Mouse (Mus musculus): ENCODE results near the gene Gopc. TPM values are rescaled to one million over a fixed set of nuclear protein-coding genes. Genes with fewer than 3 reads are reported as not detected.
"Not testable (repeated sequence)": the region's sequence is repeated elsewhere in the genome, so short reads cannot be mapped to it uniquely, and the experiment has no call there.

Gopc gene
- total RNA-seq, 2 experiments from 2014 or later: 40.7 to 41.3 TPM

DNA sequence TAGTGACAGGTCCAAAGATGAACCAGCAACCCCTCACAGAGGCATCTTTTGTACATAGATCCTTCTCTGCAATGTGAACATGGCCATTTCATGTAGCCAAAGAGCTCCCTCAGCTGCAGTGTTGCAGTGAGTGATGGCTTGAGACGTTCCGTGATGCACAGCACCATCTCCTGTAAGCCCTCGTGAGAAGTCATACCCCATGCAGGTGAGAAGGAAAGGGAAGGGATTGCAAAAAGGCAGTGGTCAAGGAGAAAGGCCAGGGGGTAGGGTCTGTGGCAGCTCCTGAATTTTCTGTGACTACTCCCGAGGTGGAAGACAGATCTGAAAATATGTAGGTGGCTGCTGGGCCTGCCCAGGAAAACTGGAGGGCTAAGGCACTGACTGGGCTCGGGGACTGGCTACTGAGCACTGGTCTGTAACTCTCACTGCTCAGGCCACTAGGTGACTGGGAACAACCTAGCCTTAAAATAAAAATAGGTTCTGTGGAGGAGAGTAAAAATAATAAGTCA is 7.1 kb upstream of the Gopc start, which contains the start of gene Nepn:
Gene Nepn (plus strand): TSS at position 51 of the 509 bp plus-strand sequence.
- DNase-seq (ENCODE audit: low spot score in 2 of 2): no peak

DNA sequence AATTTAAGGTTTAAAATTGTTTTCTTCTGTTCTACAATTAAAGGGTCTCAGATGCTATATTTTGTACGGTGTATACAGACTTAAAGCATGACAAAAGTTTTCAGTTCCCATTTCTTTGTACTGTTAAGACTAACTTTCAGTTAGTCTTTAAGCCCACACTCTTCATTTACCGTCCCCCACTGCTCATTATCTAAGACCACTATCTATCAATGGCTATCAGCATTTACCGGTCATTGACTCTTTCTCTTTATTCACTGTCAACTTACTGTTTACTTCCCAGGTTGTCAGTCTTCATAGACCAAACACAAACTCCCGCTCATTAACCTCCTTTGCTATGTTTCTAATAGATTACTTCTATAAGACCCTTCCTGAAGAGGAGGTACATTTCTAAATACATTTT is 5.3 kb upstream of the Gopc start:
- no peak for DNase-seq (ENCODE audit: low spot score in 2 of 2)

DNA sequence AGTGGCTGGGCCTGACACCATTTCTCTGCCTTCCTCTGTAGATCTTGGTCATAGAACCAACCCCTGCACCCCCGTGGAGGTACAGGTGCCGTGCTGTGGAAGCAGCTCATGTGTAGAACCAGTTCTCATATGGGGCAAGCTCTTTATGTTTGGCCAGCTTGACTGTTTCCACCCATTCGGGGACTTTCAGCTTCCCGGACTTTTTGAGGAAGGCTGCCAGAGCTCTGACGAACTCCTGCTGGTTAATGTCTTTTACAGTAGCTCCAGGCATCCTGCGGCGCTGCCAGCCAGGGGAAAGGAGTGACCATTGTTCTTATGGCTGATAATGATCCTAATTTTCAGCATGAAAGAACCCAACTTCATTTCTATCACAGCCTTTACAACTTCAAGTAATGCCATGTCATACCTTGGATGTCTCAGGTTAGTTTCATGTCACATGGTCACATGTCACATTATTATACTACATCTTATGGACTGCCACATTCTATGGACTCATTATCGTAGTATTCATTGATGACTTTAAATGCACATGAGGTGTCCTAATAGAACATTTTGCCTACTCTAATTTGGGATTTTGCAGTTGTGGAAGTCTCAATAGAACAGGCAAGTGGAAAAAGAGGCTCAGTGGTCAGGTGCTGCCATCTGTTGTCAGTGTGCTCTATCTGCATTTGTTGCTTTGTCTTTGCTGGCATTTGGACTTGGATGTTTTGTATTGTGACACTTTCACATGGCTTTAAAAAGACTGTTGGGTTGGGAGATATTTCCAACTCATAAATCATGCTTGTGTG is 3.1 kb upstream of the Gopc start:
- DNase-seq (ENCODE audit: low spot score in 2 of 2): peak; percentile 52 to 64

DNA sequence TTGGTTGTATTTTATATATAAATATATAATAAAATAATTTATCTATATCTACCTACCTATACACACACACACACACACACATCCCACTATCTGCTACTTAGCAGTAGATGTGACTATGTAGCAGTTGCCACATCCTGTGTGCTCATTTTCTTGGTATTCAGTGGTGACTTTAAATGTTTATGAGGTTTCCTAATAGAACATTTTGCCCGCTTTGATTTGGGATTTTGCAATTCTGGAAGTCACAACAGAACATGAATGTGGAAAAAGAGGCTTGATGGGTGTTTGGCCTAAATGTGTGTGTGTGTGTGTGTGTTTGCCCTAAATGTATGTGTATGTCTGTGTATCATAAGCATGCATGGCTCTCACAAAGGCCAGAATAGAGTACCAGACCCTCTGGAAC is 1.6 kb upstream of the Gopc start:
- DNase-seq (ENCODE audit: low spot score in 2 of 2): no peak

DNA sequence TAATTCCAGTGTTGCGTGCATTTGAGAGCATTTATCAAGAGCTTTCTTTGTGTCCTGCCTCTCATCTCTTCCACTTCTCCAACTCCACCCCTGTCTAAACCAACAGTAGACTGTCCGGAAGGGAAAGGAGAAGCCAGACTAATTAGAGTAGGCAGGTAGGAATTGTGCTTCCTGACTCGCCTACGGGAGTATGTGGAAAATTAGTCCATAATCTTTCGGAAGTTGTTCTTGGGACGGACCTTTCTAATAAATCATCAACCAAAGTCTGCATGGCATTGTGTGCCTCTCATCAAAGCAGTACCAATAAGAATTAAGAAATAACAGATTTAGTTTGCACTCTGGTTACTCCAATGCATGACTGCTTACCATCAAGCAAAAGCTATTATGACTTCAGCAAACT is 1.1 kb upstream of the Gopc start:
- DNase-seq (ENCODE audit: low spot score in 2 of 2): no peak

DNA sequence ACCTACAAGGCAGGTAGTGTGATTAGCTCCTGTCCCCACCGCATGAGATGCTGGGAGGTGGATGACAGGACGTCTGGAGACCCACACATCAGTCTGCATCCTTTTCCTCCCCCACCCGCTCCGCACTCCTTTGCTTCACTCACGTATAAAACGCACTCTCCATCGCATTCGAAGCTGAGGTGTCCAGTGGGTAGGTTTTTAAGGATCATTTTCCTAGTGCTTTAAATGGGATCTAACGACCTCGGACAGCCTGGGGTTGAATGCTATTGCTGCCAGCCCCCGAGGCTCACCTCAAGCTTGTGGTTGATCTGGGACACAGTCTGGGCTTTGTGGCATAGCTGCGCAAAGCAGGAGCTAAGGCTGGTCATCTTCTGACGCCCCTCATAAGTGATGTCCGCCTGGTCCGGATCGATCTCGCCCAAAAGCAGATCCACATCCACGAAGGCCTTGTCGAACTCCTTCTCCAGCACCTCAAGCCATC is 563 bp downstream of the Gopc start:
- peak; percentile 28 to 47 for DNase-seq (ENCODE audit: low spot score in 2 of 2)

DNA sequence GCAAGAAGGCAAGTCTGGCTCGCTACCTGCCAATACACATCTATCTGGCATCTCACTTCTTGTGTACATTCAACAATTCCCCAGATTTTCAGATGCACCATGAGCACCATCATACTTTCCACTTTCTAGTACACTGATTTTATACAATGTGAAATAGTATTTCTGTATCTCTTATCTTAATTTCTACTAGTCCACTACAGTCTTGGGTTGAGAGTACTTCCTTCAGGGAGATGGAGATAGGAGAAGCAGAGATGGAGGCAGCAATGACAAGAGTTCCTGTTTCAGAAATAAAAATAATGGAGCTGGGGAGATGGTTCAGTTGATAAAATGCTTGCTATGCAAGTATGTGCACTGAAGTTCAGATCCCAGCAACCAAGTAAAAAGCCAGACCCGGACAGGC is 4.1 kb downstream of the Gopc start:
- DNase-seq (ENCODE audit: low spot score in 2 of 2): no peak

DNA sequence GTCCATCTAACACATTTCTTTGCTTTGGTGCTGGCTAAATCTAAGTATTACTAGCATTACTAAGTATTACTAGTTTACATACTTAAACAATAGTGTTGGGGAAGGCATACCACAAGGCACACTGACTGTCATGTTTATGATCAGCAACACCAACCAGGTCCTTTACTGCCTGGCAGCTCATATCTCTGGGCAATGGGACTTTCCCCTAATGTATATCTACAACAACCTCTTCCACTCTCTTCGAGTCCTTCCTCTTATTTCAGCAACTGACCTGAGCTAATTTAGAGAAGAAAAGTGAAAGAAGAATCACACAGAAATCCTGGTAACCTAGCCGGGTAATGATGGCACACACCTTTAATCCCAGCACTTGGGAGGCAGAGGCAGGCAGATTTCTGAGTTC is 5.5 kb downstream of the Gopc start:
- no peak for DNase-seq (ENCODE audit: low spot score in 2 of 2)

DNA sequence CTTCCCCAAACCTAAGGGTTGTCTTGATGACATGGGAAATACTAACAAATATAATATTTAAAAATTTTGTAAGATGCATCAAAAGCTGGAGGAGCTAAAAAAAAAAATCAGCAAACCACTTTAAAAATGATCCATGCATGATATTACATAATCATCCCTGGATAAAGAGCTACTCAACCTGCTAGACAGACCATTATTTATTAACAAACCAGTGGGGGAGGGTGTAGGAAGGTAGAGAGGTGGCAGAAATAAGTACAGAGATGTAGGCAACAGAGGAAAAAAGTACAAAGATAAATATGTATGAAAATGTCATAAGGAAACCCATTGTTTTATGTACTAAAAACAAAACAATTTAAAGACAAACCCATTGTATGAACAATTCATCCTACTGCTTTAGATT is 7.3 kb downstream of the Gopc start:
- no peak for DNase-seq (ENCODE audit: low spot score in 2 of 2)

DNA sequence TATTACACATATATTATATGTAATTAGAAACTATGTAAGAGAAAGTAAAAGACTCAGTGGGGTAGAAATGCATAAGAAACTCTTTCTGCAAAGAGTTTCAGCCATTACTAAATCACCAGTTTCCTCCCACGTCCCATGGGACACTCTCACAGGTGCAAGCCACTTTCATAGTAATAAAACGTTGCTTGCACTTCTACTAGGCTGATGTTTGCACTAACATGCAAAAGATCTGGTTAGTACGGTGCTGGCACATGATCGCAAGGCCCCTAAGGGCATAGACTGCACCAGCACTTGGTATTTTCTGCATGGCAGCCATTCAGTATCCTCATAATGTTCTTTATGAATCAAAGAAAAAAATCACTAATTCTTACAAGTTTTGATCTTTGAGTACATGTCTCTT is 8.1 kb downstream of the Gopc start:
- DNase-seq (ENCODE audit: low spot score in 2 of 2): no peak

DNA sequence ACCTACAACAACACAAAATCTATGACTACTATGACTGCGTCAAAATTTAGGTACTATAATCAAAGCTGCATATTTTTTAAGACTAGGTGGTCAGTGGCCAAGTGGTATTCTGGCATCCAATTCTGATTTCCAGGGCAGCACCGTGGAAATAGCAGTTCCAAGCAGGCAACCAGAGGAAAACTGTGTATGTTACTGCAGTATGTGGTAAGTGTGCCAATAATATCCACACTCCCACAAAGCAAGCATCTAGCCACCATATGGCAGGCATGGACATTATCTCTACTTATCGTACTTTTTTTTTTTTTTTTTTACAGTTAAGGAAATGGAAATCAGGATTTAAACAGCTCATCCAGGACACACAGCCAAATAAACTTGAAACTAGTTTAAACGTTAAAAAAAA is 13.5 kb downstream of the Gopc start:
- DNase-seq (ENCODE audit: low spot score in 2 of 2): no peak

DNA sequence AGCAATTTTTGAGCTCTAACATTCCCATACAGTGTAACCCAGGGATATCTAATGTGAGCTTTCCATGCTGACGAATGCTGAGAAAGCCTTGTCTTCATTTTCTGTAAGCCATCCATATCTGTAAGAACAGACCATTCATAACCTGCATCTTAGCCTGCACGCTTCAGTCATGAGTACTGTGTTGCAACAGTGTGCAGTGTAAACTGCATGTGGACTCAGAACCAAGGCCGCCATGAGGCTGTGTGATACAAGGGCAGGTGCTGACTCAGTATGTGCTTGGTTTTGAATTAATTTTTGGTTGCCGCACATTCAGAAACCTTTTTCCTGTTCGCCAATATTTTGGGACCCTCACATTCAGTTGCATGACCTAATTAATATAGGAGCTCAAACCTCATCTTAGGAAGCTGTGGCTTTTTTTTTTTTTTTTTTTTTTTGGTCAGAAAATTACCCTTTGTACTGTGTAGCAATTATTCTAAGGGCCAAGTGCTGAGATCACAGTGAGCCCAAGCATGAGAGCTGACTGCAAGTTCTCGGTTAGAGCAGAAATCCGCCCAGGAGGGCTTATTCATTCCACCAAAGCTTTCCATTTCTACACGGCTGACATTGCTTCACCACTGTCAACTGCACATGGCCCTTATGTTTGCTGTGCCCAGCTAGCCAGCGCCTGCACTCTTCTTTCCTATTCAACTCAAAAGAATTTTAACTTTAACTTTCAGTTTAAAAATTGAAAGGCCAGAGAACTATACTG is 20.9 kb downstream of the Gopc start:
- DNase-seq (ENCODE audit: low spot score in 2 of 2): no peak

DNA sequence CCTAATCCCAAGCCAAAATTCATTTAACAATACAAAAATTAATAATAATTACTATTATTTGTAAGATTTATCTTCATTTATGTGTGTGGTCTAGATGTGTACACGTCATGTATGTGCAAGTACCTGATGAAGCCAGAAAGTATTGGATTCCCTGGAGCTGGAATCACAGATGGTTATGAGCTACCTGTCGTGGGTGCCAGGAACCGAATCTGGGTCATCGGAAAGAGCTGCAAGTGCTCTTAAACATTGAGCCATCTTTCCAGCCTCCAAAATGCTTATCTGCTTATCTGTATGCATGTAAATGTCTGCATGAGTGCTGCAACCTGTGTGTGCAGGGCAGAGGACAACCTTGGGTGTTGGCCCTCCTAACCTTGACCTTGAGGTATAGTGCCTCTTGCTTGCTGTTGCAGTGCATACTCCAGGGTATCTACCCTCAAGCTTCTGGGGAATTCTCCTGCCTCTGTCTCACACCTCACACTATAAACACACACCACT is 21.6 kb downstream of the Gopc start:
- no peak for DNase-seq (ENCODE audit: low spot score in 2 of 2)

DNA sequence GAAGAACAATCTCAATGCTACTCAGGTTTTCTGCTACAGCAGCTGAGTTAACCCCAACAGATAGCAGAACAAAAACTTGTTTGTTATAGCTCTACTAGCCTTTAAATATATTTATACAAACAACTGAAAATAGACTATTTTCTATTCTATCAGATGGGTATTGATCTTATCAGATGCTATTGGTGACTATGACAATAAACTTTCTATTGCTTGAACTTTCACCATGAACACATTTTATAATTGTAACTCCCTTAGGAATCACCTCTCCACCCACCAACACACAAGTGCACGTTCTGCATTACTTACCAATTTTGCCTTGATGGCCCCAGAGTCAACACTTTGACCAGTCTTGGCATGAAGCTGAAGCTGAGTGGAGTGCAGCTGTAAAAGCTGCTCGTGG is 23.5 kb downstream of the Gopc start, which contains the start of gene Gm26741:
Gene Gm26741 (plus strand): TSS at position 301 of the 400 bp plus-strand sequence.
- no peak for DNase-seq (ENCODE audit: low spot score in 2 of 2)

DNA sequence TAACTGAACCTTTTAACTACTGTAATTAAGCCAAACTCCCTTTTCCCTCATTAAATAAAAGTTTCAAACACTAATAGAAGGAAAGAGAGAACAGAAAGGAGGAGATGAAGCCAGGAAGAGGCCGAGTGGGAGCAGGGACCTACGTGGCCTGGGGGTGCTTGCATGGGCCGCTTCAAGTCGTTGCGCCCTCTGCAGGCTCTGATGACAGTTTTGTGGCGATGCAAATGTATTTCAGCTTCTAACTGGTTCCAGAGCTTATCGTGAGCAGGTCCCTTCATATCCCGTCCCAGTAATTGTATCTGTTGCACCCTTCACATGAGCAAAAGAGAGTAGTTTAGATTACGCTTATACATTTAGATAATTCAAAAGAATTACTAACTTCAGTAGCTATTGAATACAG is 28.7 kb downstream of the Gopc start:
- DNase-seq (ENCODE audit: low spot score in 2 of 2): no peak

DNA sequence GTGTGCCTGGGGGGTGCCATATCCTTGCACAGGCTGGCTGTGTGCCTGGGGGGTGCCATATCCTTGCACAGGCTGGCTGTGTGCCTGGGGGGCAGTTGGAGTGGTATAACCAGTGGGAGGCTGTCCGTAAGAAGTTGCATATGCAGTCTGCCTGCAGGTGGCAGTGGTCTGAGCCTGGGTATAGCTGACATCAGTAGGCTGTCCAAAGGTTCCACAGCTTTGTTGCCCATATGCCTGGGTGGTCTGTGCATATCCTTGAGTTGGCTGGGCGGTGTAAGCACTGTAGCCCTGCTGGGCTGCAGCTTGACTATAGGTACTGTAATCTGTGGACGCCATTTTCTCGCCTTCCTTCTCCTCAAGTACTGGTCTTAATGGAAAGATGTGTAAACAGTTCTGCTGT is 38.6 kb downstream of the Gopc start:
- not testable (repeated sequence) for DNase-seq (ENCODE audit: low spot score in 2 of 2)

DNA sequence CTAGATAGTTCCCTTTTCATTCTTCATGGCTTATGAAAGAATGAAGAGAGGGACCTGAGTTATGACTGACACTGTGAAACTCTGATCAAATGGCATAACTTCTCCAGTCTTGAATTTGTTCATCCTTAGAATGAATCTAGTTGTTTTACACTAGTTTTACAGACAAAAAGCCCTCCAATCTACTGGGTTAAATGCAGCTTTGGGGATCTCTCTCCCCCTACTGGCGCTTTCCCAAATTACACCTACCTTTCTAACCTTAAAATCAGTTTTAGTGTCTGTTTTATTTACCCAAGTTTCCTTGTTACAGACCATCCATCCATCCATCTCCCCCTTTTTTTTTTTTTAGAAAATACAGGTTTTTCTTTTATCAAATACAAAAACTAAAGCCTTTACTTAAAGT is 50.9 kb downstream of the Gopc start:
- DNase-seq (ENCODE audit: low spot score in 2 of 2): peak; percentile 31 to 56

DNA sequence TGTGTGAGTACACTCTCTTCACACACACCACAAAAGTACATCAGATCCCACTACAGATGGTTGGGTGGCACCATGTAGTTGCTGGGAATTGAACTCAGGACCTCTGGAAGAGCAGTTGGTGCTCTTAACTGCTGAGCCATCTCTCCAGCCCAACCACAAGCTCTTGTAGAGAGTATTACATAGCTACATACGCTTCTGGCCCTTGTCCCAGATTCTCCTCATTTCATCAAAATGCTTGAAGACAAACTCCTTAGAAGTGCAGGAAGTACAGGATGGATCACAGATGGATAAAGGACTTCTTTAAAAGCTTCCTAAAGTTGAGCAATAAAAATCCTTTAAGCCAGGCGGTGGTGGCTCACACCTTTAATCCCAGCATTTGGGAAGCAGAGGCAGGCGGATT is 60.0 kb downstream of the Gopc start:
- no peak for DNase-seq (ENCODE audit: low spot score in 2 of 2)

DNA sequence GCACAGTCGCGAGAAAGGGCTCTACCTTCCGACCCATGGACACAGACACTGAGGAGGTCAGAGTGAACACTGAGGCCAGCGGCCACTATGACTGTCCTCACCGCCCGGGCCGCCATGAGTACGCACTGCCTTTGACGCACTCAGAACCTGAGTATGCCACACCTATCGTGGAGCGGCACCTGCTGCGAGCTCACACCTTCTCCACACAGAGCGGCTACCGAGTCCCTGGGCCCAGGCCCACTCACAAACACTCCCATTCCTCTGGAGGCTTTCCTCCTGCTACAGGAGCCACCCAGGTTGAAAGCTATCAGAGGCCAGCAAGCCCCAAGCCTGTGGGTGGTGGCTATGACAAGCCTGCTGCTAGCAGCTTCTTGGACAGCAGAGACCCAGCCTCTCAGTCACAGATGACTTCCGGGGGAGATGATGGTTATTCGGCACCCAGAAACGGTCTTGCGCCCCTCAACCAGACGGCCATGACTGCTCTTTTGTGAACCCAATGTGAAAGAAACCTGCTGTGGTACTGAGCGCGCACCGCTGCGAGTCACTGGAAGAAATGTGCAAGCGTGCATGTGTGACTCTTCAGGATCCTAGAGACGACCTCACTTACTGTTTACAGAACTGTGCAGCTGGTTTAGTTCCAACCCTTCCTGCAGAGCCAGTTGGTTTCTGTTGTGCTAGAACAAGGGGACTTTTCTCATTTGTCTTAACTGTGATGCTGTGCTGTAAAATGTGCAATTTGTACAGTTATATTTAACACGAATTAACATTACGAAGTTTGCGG is 62.2 kb downstream of the Gopc start:
- DNase-seq (ENCODE audit: low spot score in 2 of 2): no peak

DNA sequence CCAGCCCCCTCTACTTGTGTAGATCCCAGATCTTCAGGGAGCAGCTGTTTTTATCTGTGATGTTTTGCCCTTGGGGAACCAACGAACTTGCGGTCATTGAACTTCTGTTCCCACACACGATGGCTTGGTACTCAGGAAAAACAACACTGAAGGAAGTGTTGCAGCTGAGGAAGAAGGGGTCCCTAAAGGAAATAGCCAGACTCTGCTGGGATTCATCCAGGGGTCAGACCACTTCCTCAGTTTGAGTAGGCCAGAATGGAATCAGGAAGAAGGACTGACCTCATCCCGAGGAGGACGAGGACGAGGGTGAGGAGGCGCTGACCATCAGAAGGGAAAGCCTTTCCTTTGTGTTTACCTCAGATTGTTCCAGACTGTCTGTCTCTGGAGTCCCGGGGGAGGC is 72.7 kb downstream of the Gopc start:
- DNase-seq (ENCODE audit: low spot score in 2 of 2): no peak

DNA sequence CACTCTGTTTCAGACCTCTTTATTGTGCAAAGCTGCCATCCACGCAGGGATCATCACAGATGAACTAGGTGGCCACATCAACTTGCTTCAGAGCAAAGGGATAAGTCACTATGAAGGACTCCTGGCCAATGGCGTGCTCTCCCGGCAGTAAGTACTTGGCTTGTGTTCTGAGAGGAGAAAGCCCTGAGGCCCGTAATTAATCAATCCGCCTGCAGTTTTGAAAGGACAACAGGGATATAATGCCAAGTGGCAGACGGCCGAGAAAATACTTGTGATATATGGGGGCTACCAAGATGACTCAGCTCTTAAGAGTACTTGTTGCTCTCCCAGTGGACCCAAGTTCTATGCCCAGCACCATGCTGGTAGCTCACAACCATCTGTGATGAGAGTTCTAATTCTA is 77.3 kb downstream of the Gopc start:
- no peak for DNase-seq (ENCODE audit: low spot score in 2 of 2)
